Mouse (Mus musculus) cerebellum, adult 2 months (tissue): ENCODE data around the gene Sptlc2.

Experiments used
- CTCF ChIP-seq: fragments of 200-500 bp; IDR thresholded peaks from 2 replicates; pipeline ENCODE4 v1.5.1; 2011; ENCODE audit warnings: low read depth, mild to moderate bottlenecking, control low read depth, low read length, moderate library complexity, borderline replicate concordance; ENCODE audit not compliant: insufficient read depth
- POLR2A ChIP-seq: fragments of 200-500 bp; IDR thresholded peaks from 2 replicates; pipeline ENCODE4 v1.6.1; 2011; ENCODE audit warnings: low read length, control low read depth, borderline replicate concordance; ENCODE audit not compliant: insufficient read depth

GRCm38 (mm10) chr12:87415358-87415757 lies 27.2 kb upstream of the Sptlc2 start:
- TF ChIP-seq POLR2A (no peak), CTCF (no peak)
